Mouse (Mus musculus): Measurements from ENCODE around the gene Vdr. TPM values are rescaled to one million over a fixed set of nuclear protein-coding genes. Genes with fewer than 3 reads are reported as not detected.

The Vdr gene
- polyA plus RNA-seq, 1 experiment from 2014 or later, result 0.15 TPM

DNA sequence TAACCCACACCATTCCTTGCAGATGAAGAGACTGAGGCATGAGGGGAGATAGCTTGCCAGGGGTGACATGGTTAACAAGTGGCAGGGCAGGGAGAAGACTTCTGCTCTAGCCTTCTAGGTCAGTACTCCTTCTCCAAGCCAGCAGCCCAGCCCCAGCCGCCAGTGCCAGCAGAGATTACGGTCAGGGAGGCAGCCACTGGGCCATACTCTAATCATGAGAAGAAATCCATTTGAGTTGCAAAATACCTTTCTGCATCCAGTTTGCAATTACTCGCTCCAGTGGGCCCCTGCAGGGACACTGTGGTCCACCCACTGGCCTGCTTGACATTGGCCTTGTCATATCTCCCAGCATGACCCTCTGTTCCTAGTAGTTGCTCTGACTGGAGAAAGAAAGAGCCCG lies 72.0 kb downstream of the Vdr start:
- Histone ChIP-seq H3K27ac (0 out of 2 replicates have a peak overlapping the region, but pooled peaks have one; percentile 19), H3K36me3 (no peaks in the 10 kb centered on the region), H3K4me1 (peaks cover 54% of the 10 kb centered on the region), H3K4me3 (no peak overlapping the region), H3K27me3 (ENCODE audit: low read depth, poor library complexity, severe bottlenecking) (no peaks in the 10 kb centered on the region), H3K9me3 (replicated peaks) (no peaks in the 10 kb centered on the region)
- WGBS, result 85% methylated on average over 4 of the region's 4 CpGs
- no peak for DNase-seq (ENCODE audit: low spot score)

DNA sequence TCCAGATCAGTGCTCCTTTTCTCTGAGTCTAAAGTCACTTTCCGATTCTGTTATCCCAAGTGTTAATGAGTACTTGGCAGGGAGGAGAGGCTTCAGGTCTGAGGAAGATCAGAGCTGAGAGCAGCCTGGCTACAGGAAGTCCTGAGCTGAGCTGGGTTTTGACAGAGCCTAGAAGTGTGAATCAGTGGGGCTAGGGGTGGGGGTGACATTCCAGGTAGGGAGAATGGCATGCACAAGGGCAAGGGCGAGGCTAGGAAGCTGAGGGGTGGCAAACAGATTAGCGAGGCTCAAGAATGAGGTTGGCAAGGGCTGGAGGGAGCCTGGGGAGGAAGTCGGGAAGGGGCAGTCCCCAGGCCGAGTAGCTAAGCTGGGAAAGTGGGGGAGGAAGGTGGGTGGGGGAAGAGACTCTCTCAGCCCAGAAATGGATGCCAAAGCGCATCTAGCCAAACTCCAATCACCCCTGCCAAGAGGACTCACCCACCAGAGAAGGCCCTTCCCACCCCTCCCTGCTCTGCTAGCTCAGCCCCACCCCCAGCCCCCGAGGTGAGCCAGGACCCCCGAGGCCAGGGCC lies 72.9 kb downstream of the Vdr start:
- H3K27me3 ChIP-seq (ENCODE audit: low read depth, poor library complexity, severe bottlenecking), result no peaks in the 10 kb centered on the region
- peak overlapping the region; percentile 8; the same call in 1 of the 2 replicates for H3K4me3 ChIP-seq
- no peaks in the 10 kb centered on the region for H3K36me3 ChIP-seq
- DNase-seq (ENCODE audit: low spot score), result no peak
- H3K27ac ChIP-seq, result peak overlapping the region; percentile 30
- peaks cover 54% of the 10 kb centered on the region for H3K4me1 ChIP-seq
- H3K9me3 ChIP-seq (replicated peaks), result no peaks in the 10 kb centered on the region
- WGBS, result 12% methylated on average over 8 of the region's 8 CpGs

- Histone ChIP-seq H3K27ac (no peak overlapping the region), H3K4me3 (no peak overlapping the region), H3K27me3 (ENCODE audit: low read depth, poor library complexity, severe bottlenecking) (no peaks in the 10 kb centered on the region), H3K4me1 (peaks cover 61% of the 10 kb centered on the region), H3K9me3 (replicated peaks) (no peaks in the 10 kb centered on the region), H3K36me3 (no peaks in the 10 kb centered on the region)
- 71% methylated on average over 8 of the region's 8 CpGs for WGBS
- no peak for DNase-seq (ENCODE audit: low spot score)
Measured at GRCm38 (mm10) chr15:97836894-97837247, 73.6 kb downstream of the Vdr start.

DNA sequence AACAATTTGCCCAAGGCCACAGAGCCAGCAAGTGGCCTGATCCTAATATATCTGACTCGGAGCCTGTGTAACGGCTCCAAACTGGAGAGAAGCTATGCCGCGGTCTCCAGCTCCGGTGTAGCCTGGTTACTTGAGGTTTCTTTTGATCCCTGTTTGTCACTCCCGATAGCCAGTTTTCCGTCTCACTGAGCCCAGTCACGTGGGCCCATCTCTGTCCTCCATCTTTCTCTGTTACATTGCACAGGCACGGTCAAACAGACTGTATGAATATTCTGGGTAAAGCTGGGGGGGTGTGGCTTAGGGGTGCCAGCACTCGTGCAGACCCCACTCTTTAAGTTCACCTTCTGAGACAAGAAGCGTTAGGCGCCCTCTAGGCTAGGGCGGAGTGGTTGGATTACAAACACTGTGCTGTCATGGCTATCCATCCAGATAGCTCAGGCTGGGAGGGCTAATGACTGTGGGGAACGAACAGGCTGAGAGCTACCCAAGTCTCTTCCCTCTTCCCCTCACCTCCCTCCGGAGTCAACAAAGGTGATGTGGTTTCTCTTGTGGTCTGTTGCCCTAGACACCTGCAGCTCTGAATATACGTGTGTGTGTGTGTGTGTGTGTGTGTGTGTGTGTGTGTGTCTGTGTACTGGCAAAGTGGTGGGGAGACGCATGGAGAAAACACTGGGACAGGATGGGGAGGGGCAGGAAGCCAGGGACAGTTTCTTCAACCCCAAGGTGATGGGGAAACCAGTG lies 74.1 kb downstream of the Vdr start:
- 52% methylated on average over 17 of the region's 17 CpGs for WGBS
- no peak overlapping the region for H3K27ac ChIP-seq
- no peaks in the 10 kb centered on the region for H3K9me3 ChIP-seq (replicated peaks)
- no peaks in the 10 kb centered on the region for H3K27me3 ChIP-seq (ENCODE audit: low read depth, poor library complexity, severe bottlenecking)
- no peak overlapping the region for H3K4me3 ChIP-seq
- H3K4me1 ChIP-seq, result peaks cover 65% of the 10 kb centered on the region
- no peak for DNase-seq (ENCODE audit: low spot score)
- no peaks in the 10 kb centered on the region for H3K36me3 ChIP-seq

DNA sequence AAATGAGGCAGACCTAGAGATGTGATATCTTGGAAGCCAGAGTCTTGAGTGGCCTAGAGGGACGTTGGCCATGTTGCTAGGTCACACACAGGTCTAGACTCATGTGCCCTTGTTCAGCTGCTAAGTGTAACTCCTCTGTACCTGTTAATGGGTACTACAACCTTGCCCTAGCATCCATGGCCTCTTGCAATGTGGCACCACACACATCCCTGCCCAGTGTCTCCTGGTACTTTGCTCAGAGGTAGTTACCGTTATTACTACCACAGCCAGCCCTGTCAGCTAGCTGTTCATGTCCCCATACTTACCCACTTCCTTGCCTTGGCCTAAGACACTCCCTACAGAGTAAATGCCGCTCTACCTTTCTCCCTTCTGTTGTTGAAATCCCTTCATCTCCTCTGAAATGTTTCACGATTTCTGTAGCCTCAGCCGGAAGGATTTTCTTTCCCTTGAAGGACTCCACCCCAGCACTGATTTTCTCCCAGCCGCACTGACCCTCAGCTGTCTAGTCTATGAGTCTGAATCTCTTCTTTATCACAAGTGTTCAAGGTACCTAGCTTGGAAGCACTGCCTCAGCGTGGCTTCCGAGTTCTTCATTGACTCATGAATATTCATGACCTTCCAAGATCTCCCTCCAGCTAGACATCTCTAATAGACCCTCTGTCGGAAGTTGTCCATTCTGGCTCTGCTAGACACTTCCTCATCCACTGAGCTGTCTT lies 77.5 kb downstream of the Vdr start:
- Histone ChIP-seq H3K4me1 (peaks cover 68% of the 10 kb centered on the region), H3K27ac (peak overlapping the region; percentile 100), H3K36me3 (no peaks in the 10 kb centered on the region), H3K4me3 (peak overlapping the region; percentile 80; the same call in 1 of the 2 replicates), H3K27me3 (ENCODE audit: low read depth, poor library complexity, severe bottlenecking) (no peaks in the 10 kb centered on the region), H3K9me3 (replicated peaks) (no peaks in the 10 kb centered on the region)
- DNase-seq (ENCODE audit: low spot score), result no peak
- WGBS, result 70% methylated on average over 9 of the region's 9 CpGs

GRCm38 (mm10) chr15:97831987-97832640 lies 78.3 kb downstream of the Vdr start:
- H3K4me1 ChIP-seq, result peaks cover 65% of the 10 kb centered on the region
- H3K9me3 ChIP-seq (replicated peaks), result no peaks in the 10 kb centered on the region
- DNase-seq (ENCODE audit: low spot score), result peak; percentile 55
- H3K27me3 ChIP-seq (ENCODE audit: low read depth, poor library complexity, severe bottlenecking), result no peaks in the 10 kb centered on the region
- peak overlapping the region; percentile 80 for H3K4me3 ChIP-seq
- 6% methylated on average over 10 of the region's 10 CpGs for WGBS
- H3K36me3 ChIP-seq, result no peaks in the 10 kb centered on the region
- H3K27ac ChIP-seq, result peak overlapping the region; percentile 100

DNA sequence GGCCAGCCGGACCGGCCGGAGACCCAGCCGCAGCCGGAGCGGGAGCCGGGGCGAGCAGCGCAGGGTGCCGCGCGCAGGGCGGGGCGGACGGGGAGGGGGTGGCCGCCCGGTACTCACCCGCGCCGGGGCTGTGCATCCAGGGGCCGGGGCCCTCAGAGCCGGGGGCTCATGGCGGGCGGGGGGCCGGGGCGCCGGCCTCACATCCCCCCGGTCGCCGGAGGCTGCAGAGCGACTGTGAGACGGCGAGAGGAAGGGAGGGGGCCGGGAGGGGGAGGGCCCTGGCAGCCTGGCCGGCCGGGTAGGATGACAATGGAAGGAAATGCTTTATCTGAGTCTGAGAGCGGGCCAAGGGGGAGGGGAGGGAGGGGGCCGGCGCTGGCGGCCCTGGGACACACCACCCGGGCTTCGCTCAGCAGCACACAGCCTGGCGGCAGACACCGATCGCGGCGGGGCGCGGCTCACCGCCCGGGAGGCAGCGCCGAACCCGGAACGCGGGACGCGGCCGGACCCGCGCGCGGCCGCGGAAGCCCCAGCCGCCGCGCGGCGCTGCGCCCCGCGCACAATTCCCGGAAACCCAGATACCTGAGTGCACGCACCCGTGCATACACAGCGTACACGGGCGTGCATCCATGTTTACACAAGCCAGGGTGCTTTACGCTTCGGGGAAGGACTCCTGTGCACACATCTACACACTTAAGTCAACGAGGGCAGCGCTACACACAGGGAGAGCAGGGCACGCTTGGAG lies 79.0 kb downstream of the Vdr start:
- H3K27ac ChIP-seq, result peak overlapping the region; percentile 100
- no peaks in the 10 kb centered on the region for H3K9me3 ChIP-seq (replicated peaks)
- peaks cover 65% of the 10 kb centered on the region for H3K4me1 ChIP-seq
- under 1% methylated on average over 74 of the region's 84 CpGs for WGBS
- DNase-seq (ENCODE audit: low spot score), result peak; percentile 83
- H3K4me3 ChIP-seq, result peak overlapping the region; percentile 80
- peaks cover 3% of the 10 kb centered on the region for H3K36me3 ChIP-seq
- H3K27me3 ChIP-seq (ENCODE audit: low read depth, poor library complexity, severe bottlenecking), result 0 out of 2 replicates have a peak, but pooled peaks cover 2% of the 10 kb centered on the region

GRCm38 (mm10) chr15:97830788-97831241 lies 79.6 kb downstream of the Vdr start:
- under 1% methylated on average over 38 of the region's 39 CpGs for WGBS
- Histone ChIP-seq H3K27me3 (ENCODE audit: low read depth, poor library complexity, severe bottlenecking) (0 out of 2 replicates have a peak, but pooled peaks cover 8% of the 10 kb centered on the region), H3K4me1 (peaks cover 66% of the 10 kb centered on the region), H3K4me3 (peak overlapping the region; percentile 80), H3K9me3 (replicated peaks) (no peaks in the 10 kb centered on the region), H3K27ac (peak overlapping the region; percentile 100), H3K36me3 (peaks cover 8% of the 10 kb centered on the region)
- peak; percentile 70 for DNase-seq (ENCODE audit: low spot score)

GRCm38 (mm10) chr15:97830253-97830787 lies 80.1 kb downstream of the Vdr start:
- 14% methylated on average over 12 of the region's 12 CpGs for WGBS
- DNase-seq (ENCODE audit: low spot score), result peak; percentile 46
- Histone ChIP-seq H3K36me3 (peaks cover 8% of the 10 kb centered on the region), H3K27me3 (ENCODE audit: low read depth, poor library complexity, severe bottlenecking) (0 out of 2 replicates have a peak, but pooled peaks cover 12% of the 10 kb centered on the region), H3K27ac (peak overlapping the region; percentile 100), H3K4me1 (peaks cover 71% of the 10 kb centered on the region), H3K9me3 (replicated peaks) (no peaks in the 10 kb centered on the region), H3K4me3 (peak overlapping the region; percentile 80)

- Histone ChIP-seq H3K4me1 (peaks cover 78% of the 10 kb centered on the region), H3K9me3 (replicated peaks) (no peaks in the 10 kb centered on the region), H3K27ac (peak overlapping the region; percentile 100), H3K4me3 (peak overlapping the region; percentile 80), H3K27me3 (ENCODE audit: low read depth, poor library complexity, severe bottlenecking) (0 out of 2 replicates have a peak, but pooled peaks cover 12% of the 10 kb centered on the region), H3K36me3 (peaks cover 8% of the 10 kb centered on the region)
- WGBS, result 70% methylated on average over 2 of the region's 2 CpGs
- no peak for DNase-seq (ENCODE audit: low spot score)
Measured at GRCm38 (mm10) chr15:97829432-97829831, 81.0 kb downstream of the Vdr start.

GRCm38 (mm10) chr15:97828901-97829338 lies 81.5 kb downstream of the Vdr start:
- peaks cover 83% of the 10 kb centered on the region for H3K4me1 ChIP-seq
- H3K36me3 ChIP-seq, result peaks cover 13% of the 10 kb centered on the region
- H3K9me3 ChIP-seq (replicated peaks), result no peaks in the 10 kb centered on the region
- 0 out of 2 replicates have a peak, but pooled peaks cover 12% of the 10 kb centered on the region for H3K27me3 ChIP-seq (ENCODE audit: low read depth, poor library complexity, severe bottlenecking)
- peak overlapping the region; percentile 80 for H3K4me3 ChIP-seq
- no peak for DNase-seq (ENCODE audit: low spot score)
- H3K27ac ChIP-seq, result peak overlapping the region; percentile 70
- 58% methylated on average over 5 of the region's 5 CpGs for WGBS

Measured in limb, embryonic 10.5 days (tissue).